Mouse (Mus musculus) kidney, postnatal 0 days (tissue): ENCODE data around the gene Hpf1. TPM values are rescaled to one million over a fixed set of nuclear protein-coding genes. Genes with fewer than 3 reads are reported as not detected.

Experiments
- ATAC-seq: fragments of 200-750 bp; cut with Nextera tagmentation; replicated peaks from 2 replicates; pipeline ENCODE4 v1.8.0; 2017; ENCODE audit warnings: low read depth, moderate number of reproducible peaks, moderate TSS enrichment, moderate library complexity; ENCODE audit not compliant: low FRiP score
- DNase-seq: peaks from one replicate; pipeline ENCODE4 v3.0.0-alpha.2; 2016; ENCODE audit warnings: low spot score
- H3K27ac ChIP-seq: fragments of 300-500 bp; sonication (generic); 2 replicates; pipeline ENCODE4 v1.5.1; 2014; ENCODE audit warnings: mild to moderate bottlenecking
- H3K27me3 ChIP-seq: fragments of 300-500 bp; sonication (generic); 2 replicates; pipeline ENCODE4 v1.6.1; 2014; ENCODE audit warnings: low read length, mixed read lengths; ENCODE audit not compliant: insufficient read depth
- H3K36me3 ChIP-seq: fragments of 300-500 bp; sonication (generic); 2 replicates; pipeline ENCODE4 v1.6.1; 2014; ENCODE audit warnings: low read length, mixed read lengths; ENCODE audit not compliant: insufficient read depth
- H3K4me1 ChIP-seq: fragments of 300-500 bp; sonication (generic); replicated peaks from 2 replicates; pipeline ENCODE4 v1.6.1; 2014; ENCODE audit warnings: antibody characterized with exemption, low read length, mixed read lengths; ENCODE audit not compliant: insufficient read depth
- H3K4me2 ChIP-seq: fragments of 300-500 bp; sonication (generic); 2 replicates; pipeline ENCODE4 v1.6.1; 2014; ENCODE audit warnings: mild to moderate bottlenecking, low read length, moderate library complexity, mixed read lengths
- H3K4me3 ChIP-seq: fragments of 300-500 bp; sonication (generic); replicated peaks from 2 replicates; pipeline ENCODE4 v1.5.1; 2014; ENCODE audit warnings: low read depth, low read length
- H3K9ac ChIP-seq: fragments of 300-500 bp; sonication (generic); 2 replicates; pipeline ENCODE4 v1.6.1; 2014; ENCODE audit warnings: low read depth, low read length
- H3K9me3 ChIP-seq: fragments of 300-500 bp; sonication (generic); replicated peaks from 2 replicates; pipeline ENCODE4 v1.6.1; 2016; ENCODE audit warnings: low read length, inconsistent platforms, mixed read lengths
- CTCF ChIP-seq: IDR thresholded peaks from 2 replicates; pipeline ENCODE4 v1.5.1; 2016; ENCODE audit warnings: antibody characterized with exemption, low read depth, mild to moderate bottlenecking, moderate library complexity
- WGBS: fragments of 180-500 bp; shearing (Covaris S2); extraction: QIAGEN DNeasy Blood & Tissue Kit; methylation state at CpG from one replicate; pipeline ENCODE4 v1.1.7; 2014; 5-methylcytosine and 5-hydroxymethylcytosine counted together
- polyA plus RNA-seq: library from polyadenylated mRNA; unstranded; fragments of >200 nt; fragmentation: Nextera tagmentation; extraction: Ambion mirVana; gene quantifications from 2 replicates; pipeline ENCODE4 v1.2.1, GENCODE M21; 2015

The Hpf1 gene
- polyA plus RNA-seq, 1 experiment from 2014 or later: 88.4 TPM

GRCm38 (mm10) chr8:60890520-60890874 is 279 bp downstream of the Hpf1 start:
- 1% methylated on average over 16 of the region's 23 CpGs for WGBS
- peak overlapping the region; percentile 73 for H3K4me2 ChIP-seq
- H3K4me1 ChIP-seq: peaks cover 3% of the 10 kb centered on the region; the same call in 1 of the 2 replicates
- peak overlapping the region; percentile 72 for H3K9ac ChIP-seq
- no peak for DNase-seq
- peak overlapping the region; percentile 84 for H3K4me3 ChIP-seq
- no peaks in the 10 kb centered on the region for H3K36me3 ChIP-seq
- no peak for TF ChIP-seq CTCF
- no peak; the same call in 1 of the 2 replicates for ATAC-seq
- H3K27me3 ChIP-seq: no peaks in the 10 kb centered on the region
- no peaks in the 10 kb centered on the region for H3K9me3 ChIP-seq
- 0 out of 2 replicates have a peak overlapping the region, but pooled peaks have one; percentile 50 for H3K27ac ChIP-seq

- H3K4me3 ChIP-seq: no peak overlapping the region
- no peak for ATAC-seq
Observed at GRCm38 (mm10) chr8:60891757-60892156, 1.5 kb downstream of the Hpf1 start.

GRCm38 (mm10) chr8:60895878-60896277 is 5.7 kb downstream of the Hpf1 start:
- no peak for TF ChIP-seq CTCF
- 59% methylated on average over 6 of the region's 6 CpGs for WGBS

More at GRCm38 (mm10) chr8:60891757-60892156, 1.5 kb downstream of the Hpf1 start:
- Histone ChIP-seq H3K36me3 (no peaks in the 10 kb centered on the region), H3K9me3 (no peaks in the 10 kb centered on the region), H3K4me1 (peaks cover 3% of the 10 kb centered on the region; the same call in 1 of the 2 replicates), H3K4me2 (peak overlapping the region; percentile 73; the same call in 1 of the 2 replicates), H3K9ac (no peak overlapping the region), H3K27ac (no peak overlapping the region), H3K27me3 (no peaks in the 10 kb centered on the region)
- 91% methylated on average over 4 of the region's 4 CpGs for WGBS
- no peak for TF ChIP-seq CTCF
- no peak for DNase-seq

GRCm38 (mm10) chr8:60900147-60900546 is 9.9 kb downstream of the Hpf1 start:
- WGBS: 51% methylated on average over 9 of the region's 9 CpGs
- Histone ChIP-seq H3K36me3 (peaks cover 4% of the 10 kb centered on the region; the same call in 1 of the 2 replicates), H3K4me1 (no peaks in the 10 kb centered on the region), H3K9me3 (no peaks in the 10 kb centered on the region), H3K4me3 (no peak overlapping the region), H3K27ac (no peak overlapping the region), H3K4me2 (no peak overlapping the region), H3K27me3 (no peaks in the 10 kb centered on the region), H3K9ac (no peak overlapping the region)
- 0 out of 2 replicates have a peak, but pooled peaks have one; percentile 29 for ATAC-seq
- no peak for DNase-seq
- no peak for TF ChIP-seq CTCF

More at GRCm38 (mm10) chr8:60895878-60896277, 5.7 kb downstream of the Hpf1 start:
- H3K27ac ChIP-seq: no peak overlapping the region
- H3K4me3 ChIP-seq: no peak overlapping the region
- peaks cover 2% of the 10 kb centered on the region; the same call in 1 of the 2 replicates for H3K4me1 ChIP-seq
- DNase-seq (peak; percentile 18), ATAC-seq (no peak)
- H3K36me3 ChIP-seq: no peaks in the 10 kb centered on the region
- no peaks in the 10 kb centered on the region for H3K9me3 ChIP-seq
- H3K27me3 ChIP-seq: no peaks in the 10 kb centered on the region
- H3K9ac ChIP-seq: no peak overlapping the region
- no peak overlapping the region for H3K4me2 ChIP-seq

- H3K4me1 ChIP-seq: no peaks in the 10 kb centered on the region
- H3K9ac ChIP-seq: no peak overlapping the region
- DNase-seq (no peak), ATAC-seq (no peak; the same call in 1 of the 2 replicates)
- H3K27me3 ChIP-seq: no peaks in the 10 kb centered on the region
- no peaks in the 10 kb centered on the region for H3K9me3 ChIP-seq
- H3K4me3 ChIP-seq: no peak overlapping the region
- no peak for TF ChIP-seq CTCF
- H3K36me3 ChIP-seq: peaks cover 8% of the 10 kb centered on the region; the same call in 1 of the 2 replicates
- WGBS: 73% methylated on average over 4 of the region's 4 CpGs
- H3K27ac ChIP-seq: no peak overlapping the region
- no peak overlapping the region for H3K4me2 ChIP-seq
Observed at GRCm38 (mm10) chr8:60912081-60912480, 21.9 kb downstream of the Hpf1 start.

- WGBS: 53% methylated on average over 10 of the region's 10 CpGs
- H3K36me3 ChIP-seq: peaks cover 8% of the 10 kb centered on the region; the same call in 1 of the 2 replicates
- H3K27me3 ChIP-seq: no peaks in the 10 kb centered on the region
- H3K9me3 ChIP-seq: no peaks in the 10 kb centered on the region
- ATAC-seq (no peak), DNase-seq (no peak)
- H3K27ac ChIP-seq: no peak overlapping the region
- TF ChIP-seq CTCF: no peak
- H3K4me2 ChIP-seq: no peak overlapping the region
- H3K9ac ChIP-seq: no peak overlapping the region
- H3K4me3 ChIP-seq: no peak overlapping the region
- H3K4me1 ChIP-seq: no peaks in the 10 kb centered on the region
Observed at GRCm38 (mm10) chr8:60912554-60912953, 22.3 kb downstream of the Hpf1 start.

GRCm38 (mm10) chr8:60919069-60919468 is 28.9 kb downstream of the Hpf1 start:
- Histone ChIP-seq H3K9me3 (no peaks in the 10 kb centered on the region), H3K27ac (no peak overlapping the region), H3K4me1 (no peaks in the 10 kb centered on the region), H3K4me3 (no peak overlapping the region), H3K36me3 (no peaks in the 10 kb centered on the region), H3K4me2 (no peak overlapping the region), H3K9ac (no peak overlapping the region), H3K27me3 (no peaks in the 10 kb centered on the region)
- TF ChIP-seq CTCF: no peak
- WGBS: 48% methylated on average over 3 of the region's 3 CpGs
- ATAC-seq: peak; percentile 77
- peak; percentile 74 for DNase-seq
